Mouse (Mus musculus): ENCODE measurements at regions not wholly inside any gene's neighbourhood (a gene's known extent, or its start where the extent isn't known, plus 50 kb on each side); places are given as distances from the start of the nearest gene placed in this dataset.

- Histone ChIP-seq H3K36me3 (ENCODE audit: control insufficient read depth, insufficient read depth, low read length) (no peaks in the 10 kb centered on the region), H3K27ac (ENCODE audit: low read depth, low read length) (no peak overlapping the region), H3K9me3 (replicated peaks; ENCODE audit: control insufficient read depth, low read length) (no peaks in the 10 kb centered on the region), H3K9ac (ENCODE audit: low read length) (no peak overlapping the region), H3K4me2 (ENCODE audit: low read length) (no peak overlapping the region), H3K4me3 (ENCODE audit: low read depth, low read length) (no peak overlapping the region), H3K27me3 (replicated peaks; ENCODE audit: control insufficient read depth, insufficient read depth, low read length) (no peaks in the 10 kb centered on the region), H3K4me1 (ENCODE audit: control insufficient read depth, insufficient read depth, low read length) (no peaks in the 10 kb centered on the region)
- ATAC-seq: no peak; the same call in 1 of the 2 replicates
- DNase-seq (ENCODE audit: low spot score): peak; percentile 37
- WGBS: 39% methylated on average over 2 of the region's 2 CpGs
Observed at GRCm38 (mm10) chr4:52265196-52265595, 173.8 kb upstream of the Smc2 start.

DNA sequence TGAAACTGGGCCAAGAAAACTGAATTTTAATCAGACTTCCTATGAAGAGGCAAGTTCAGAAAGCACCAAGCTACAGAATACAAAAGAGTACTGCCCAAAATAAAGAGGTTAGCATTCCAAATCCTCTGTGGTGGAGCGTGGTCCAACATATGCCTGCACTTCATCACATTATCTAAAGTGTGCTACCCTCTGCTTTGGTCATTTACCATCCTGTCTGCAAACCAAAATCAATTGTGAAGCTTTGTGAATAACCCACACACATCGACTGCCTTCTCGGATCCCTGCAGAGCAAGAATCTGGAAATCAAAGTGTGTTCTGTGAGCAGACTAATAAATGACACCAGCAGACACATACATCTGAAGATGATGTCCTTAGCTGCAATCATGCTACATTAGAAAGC is 156.6 kb upstream of the Smc2 start:
- no peaks in the 10 kb centered on the region for H3K36me3 ChIP-seq (ENCODE audit: control insufficient read depth, insufficient read depth, low read length)
- no peak overlapping the region for H3K9ac ChIP-seq (ENCODE audit: low read length)
- ATAC-seq (peak; percentile 29; the same call in 1 of the 2 replicates), DNase-seq (ENCODE audit: low spot score) (peak; percentile 55)
- H3K9me3 ChIP-seq (replicated peaks; ENCODE audit: control insufficient read depth, low read length): no peaks in the 10 kb centered on the region
- H3K4me1 ChIP-seq (ENCODE audit: control insufficient read depth, insufficient read depth, low read length): no peaks in the 10 kb centered on the region
- no peaks in the 10 kb centered on the region for H3K27me3 ChIP-seq (replicated peaks; ENCODE audit: control insufficient read depth, insufficient read depth, low read length)
- 40% methylated on average over 3 of the region's 3 CpGs for WGBS
- no peak overlapping the region for H3K4me3 ChIP-seq (ENCODE audit: low read depth, low read length)
- H3K27ac ChIP-seq (ENCODE audit: low read depth, low read length): no peak overlapping the region
- H3K4me2 ChIP-seq (ENCODE audit: low read length): no peak overlapping the region

DNA sequence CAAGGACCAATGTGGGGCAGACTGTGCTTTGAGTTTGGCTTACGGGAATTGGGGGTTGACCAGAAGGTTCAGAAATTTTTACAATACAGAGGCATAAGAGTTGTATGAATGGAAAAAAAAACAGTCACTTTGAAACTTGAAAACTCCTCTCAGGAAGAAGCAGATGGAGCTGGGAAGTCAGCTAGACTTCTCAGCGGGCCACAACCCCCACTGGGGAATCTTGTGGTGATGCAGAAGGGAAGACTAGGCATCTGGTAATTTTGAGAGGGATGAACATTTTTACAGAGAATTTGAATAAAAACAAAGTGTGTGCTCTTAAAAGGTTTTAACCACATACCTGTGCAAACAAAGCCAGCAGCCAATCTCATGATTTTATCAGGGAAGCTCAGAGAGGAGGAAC is 154.1 kb upstream of the Smc2 start:
- Histone ChIP-seq H3K4me1 (ENCODE audit: control insufficient read depth, insufficient read depth, low read length) (no peaks in the 10 kb centered on the region), H3K27ac (ENCODE audit: low read depth, low read length) (no peak overlapping the region), H3K36me3 (ENCODE audit: control insufficient read depth, insufficient read depth, low read length) (no peaks in the 10 kb centered on the region), H3K9ac (ENCODE audit: low read length) (no peak overlapping the region), H3K9me3 (replicated peaks; ENCODE audit: control insufficient read depth, low read length) (no peaks in the 10 kb centered on the region), H3K4me3 (ENCODE audit: low read depth, low read length) (no peak overlapping the region), H3K4me2 (ENCODE audit: low read length) (no peak overlapping the region), H3K27me3 (replicated peaks; ENCODE audit: control insufficient read depth, insufficient read depth, low read length) (no peaks in the 10 kb centered on the region)
- WGBS: 72% methylated on average over 2 of the region's 2 CpGs
- DNase-seq (ENCODE audit: low spot score) (no peak), ATAC-seq (no peak)

DNA sequence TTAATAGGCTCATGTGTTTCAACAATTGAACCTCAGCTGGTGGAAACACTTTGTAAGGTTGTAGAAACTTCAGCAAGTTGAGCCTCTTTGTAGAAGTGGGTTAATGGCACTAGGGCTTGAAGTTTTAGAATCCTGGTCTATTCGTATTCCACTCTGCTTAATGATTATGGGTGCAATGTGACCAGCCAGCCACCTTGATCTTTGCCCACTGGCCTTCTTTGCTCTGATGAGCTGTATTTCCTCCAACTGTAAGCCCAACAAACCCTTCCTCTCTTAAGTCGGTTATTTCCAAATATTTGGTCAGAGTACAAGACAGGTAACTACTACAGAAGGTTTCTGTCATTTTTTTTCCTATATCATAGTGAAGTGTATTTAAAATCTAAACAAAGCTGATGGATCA is 145.4 kb upstream of the Smc2 start:
- no peaks in the 10 kb centered on the region for H3K9me3 ChIP-seq (replicated peaks; ENCODE audit: control insufficient read depth, low read length)
- no peak overlapping the region for H3K4me2 ChIP-seq (ENCODE audit: low read length)
- H3K9ac ChIP-seq (ENCODE audit: low read length): no peak overlapping the region
- ATAC-seq: no peak
- no peak overlapping the region for H3K27ac ChIP-seq (ENCODE audit: low read depth, low read length)
- no peak for DNase-seq (ENCODE audit: low spot score)
- WGBS: 87% methylated on average over 2 of the region's 2 CpGs
- H3K36me3 ChIP-seq (ENCODE audit: control insufficient read depth, insufficient read depth, low read length): no peaks in the 10 kb centered on the region
- H3K4me3 ChIP-seq (ENCODE audit: low read depth, low read length): no peak overlapping the region
- no peaks in the 10 kb centered on the region for H3K27me3 ChIP-seq (replicated peaks; ENCODE audit: control insufficient read depth, insufficient read depth, low read length)
- H3K4me1 ChIP-seq (ENCODE audit: control insufficient read depth, insufficient read depth, low read length): no peaks in the 10 kb centered on the region

DNA sequence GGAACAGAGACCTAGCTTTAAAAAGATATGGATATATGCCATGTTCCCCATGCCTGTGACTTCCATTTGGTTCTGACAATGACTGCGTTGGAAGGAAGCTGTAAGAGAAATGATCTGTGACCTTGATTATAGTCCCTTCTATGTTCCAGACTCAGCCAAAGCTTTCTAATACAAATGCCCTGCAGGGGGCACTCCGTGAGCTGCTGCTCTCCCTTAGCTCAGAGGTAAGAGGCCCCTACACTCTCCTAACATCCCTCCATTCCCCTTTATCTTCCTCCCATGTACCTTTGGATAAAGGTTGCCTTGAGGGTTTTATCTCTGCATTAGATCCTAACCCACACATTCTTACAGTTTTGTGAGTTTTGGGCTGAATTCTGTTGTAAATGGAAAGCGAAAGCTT is 139.8 kb upstream of the Smc2 start:
- WGBS: 58% methylated on average over 3 of the region's 3 CpGs
- H3K4me3 ChIP-seq (ENCODE audit: low read depth, low read length): no peak overlapping the region
- H3K4me2 ChIP-seq (ENCODE audit: low read length): no peak overlapping the region
- no peaks in the 10 kb centered on the region for H3K36me3 ChIP-seq (ENCODE audit: control insufficient read depth, insufficient read depth, low read length)
- no peaks in the 10 kb centered on the region for H3K4me1 ChIP-seq (ENCODE audit: control insufficient read depth, insufficient read depth, low read length)
- no peaks in the 10 kb centered on the region for H3K27me3 ChIP-seq (replicated peaks; ENCODE audit: control insufficient read depth, insufficient read depth, low read length)
- no peak overlapping the region for H3K9ac ChIP-seq (ENCODE audit: low read length)
- no peak overlapping the region for H3K27ac ChIP-seq (ENCODE audit: low read depth, low read length)
- no peak for DNase-seq (ENCODE audit: low spot score)
- no peaks in the 10 kb centered on the region for H3K9me3 ChIP-seq (replicated peaks; ENCODE audit: control insufficient read depth, low read length)
- ATAC-seq: no peak

DNA sequence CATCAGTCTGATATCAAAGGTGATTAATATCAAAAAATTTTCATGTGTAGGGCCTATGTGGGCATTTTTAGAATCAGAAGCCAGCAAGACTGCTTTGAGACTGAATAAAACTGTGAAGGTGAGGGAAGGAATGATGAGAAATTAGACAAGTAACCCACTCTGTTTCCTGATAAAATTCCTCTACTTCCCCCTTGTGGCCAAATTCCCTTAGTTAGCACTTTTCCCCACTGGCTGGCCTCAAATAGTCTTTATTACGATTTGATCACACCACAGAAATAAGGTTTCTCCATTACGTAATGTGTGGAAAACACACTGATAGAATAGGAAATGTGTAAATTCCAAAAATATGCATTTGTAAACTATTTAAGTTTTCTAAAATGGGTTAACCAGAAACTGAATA is 137.4 kb upstream of the Smc2 start:
- H3K36me3 ChIP-seq (ENCODE audit: control insufficient read depth, insufficient read depth, low read length): no peaks in the 10 kb centered on the region
- no peak overlapping the region for H3K4me3 ChIP-seq (ENCODE audit: low read depth, low read length)
- DNase-seq (ENCODE audit: low spot score) (peak; percentile 61), ATAC-seq (no peak)
- H3K9ac ChIP-seq (ENCODE audit: low read length): no peak overlapping the region
- no peaks in the 10 kb centered on the region for H3K9me3 ChIP-seq (replicated peaks; ENCODE audit: control insufficient read depth, low read length)
- no peak overlapping the region for H3K27ac ChIP-seq (ENCODE audit: low read depth, low read length)
- no peaks in the 10 kb centered on the region for H3K4me1 ChIP-seq (ENCODE audit: control insufficient read depth, insufficient read depth, low read length)
- 71% methylated on average over 2 of the region's 2 CpGs for WGBS
- no peak overlapping the region for H3K4me2 ChIP-seq (ENCODE audit: low read length)
- no peaks in the 10 kb centered on the region for H3K27me3 ChIP-seq (replicated peaks; ENCODE audit: control insufficient read depth, insufficient read depth, low read length)

GRCm38 (mm10) chr4:52324300-52324699 is 114.7 kb upstream of the Smc2 start:
- DNase-seq (ENCODE audit: low spot score): no peak
- Histone ChIP-seq H3K27me3 (replicated peaks; ENCODE audit: control insufficient read depth, insufficient read depth, low read length) (no peaks in the 10 kb centered on the region), H3K9me3 (replicated peaks; ENCODE audit: control insufficient read depth, low read length) (no peaks in the 10 kb centered on the region), H3K4me3 (ENCODE audit: low read depth, low read length) (no peak overlapping the region), H3K27ac (ENCODE audit: low read depth, low read length) (no peak overlapping the region), H3K36me3 (ENCODE audit: control insufficient read depth, insufficient read depth, low read length) (no peaks in the 10 kb centered on the region), H3K4me1 (ENCODE audit: control insufficient read depth, insufficient read depth, low read length) (no peaks in the 10 kb centered on the region), H3K4me2 (ENCODE audit: low read length) (no peak overlapping the region), H3K9ac (ENCODE audit: low read length) (no peak overlapping the region)
- WGBS: 58% methylated on average over 3 of the region's 3 CpGs
- no peak for ATAC-seq

DNA sequence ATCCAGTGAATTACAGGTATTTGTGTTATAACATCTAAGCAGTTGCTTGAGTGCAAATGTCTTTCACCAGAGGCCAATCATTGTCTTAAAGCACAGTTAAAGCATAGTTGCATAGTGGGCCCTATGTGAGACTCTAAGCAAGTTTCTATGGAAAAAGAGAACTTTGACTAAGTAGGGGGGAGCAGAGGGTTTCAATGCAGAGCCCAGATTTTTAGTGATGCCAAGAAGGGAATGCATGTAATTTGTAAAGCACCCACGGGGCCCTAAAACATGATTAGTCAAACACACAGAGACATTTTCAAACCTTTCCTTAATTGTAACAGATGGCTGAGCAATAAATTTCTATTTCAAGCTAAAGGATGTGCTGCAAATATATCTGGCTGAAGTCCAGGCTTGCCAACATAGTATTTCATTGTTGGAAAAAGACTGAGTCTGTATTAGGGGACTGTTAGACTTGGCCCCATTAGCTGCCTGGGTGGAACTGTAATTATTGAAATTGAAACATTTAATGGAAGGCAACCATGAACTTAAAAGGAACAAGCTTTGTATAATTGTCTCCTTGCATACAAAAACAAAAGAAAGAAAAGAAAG is 107.6 kb upstream of the Smc2 start:
- no peaks in the 10 kb centered on the region for H3K27me3 ChIP-seq (replicated peaks; ENCODE audit: control insufficient read depth, insufficient read depth, low read length)
- ATAC-seq (peak; percentile 68), DNase-seq (ENCODE audit: low spot score) (peak; percentile 72)
- H3K9me3 ChIP-seq (replicated peaks; ENCODE audit: control insufficient read depth, low read length): no peaks in the 10 kb centered on the region
- 30% methylated on average over 1 of the region's 1 CpGs for WGBS
- no peak overlapping the region for H3K4me2 ChIP-seq (ENCODE audit: low read length)
- H3K4me1 ChIP-seq (ENCODE audit: control insufficient read depth, insufficient read depth, low read length): no peaks in the 10 kb centered on the region
- H3K9ac ChIP-seq (ENCODE audit: low read length): no peak overlapping the region
- H3K36me3 ChIP-seq (ENCODE audit: control insufficient read depth, insufficient read depth, low read length): no peaks in the 10 kb centered on the region
- H3K27ac ChIP-seq (ENCODE audit: low read depth, low read length): no peak overlapping the region
- no peak overlapping the region for H3K4me3 ChIP-seq (ENCODE audit: low read depth, low read length)

DNA sequence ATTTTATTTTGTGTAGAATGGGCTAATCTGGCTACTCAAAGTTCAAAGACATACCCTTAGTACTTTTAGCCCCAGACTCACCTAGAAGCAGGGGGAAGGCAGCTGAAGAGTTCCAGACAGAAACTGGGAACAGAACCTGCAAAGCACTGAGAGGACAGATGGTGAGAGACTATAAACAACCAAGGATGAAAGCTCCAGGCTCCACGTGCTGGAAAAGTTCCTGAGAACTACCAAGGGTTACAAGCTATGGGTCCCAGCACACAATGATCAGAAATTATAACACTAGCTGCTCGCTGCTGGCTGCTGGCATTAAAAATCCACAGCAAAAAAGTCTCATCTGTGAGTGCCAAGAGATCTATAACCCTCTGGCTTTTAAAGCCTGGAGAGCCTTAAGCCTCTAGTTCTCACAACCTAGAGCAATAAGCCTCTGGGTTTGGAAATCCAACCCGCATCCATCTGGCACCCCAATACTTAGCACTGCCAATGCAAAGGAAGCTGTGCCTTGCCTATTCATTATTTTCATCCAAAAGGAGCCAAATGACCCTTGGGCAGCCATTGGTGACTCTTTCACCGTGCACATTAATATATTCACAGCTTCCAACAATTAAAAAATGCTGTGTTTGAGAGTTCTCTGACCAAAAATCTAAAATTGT is 102.6 kb upstream of the Smc2 start:
- 77% methylated on average over 4 of the region's 4 CpGs for WGBS
- no peak overlapping the region for H3K27ac ChIP-seq (ENCODE audit: low read depth, low read length)
- H3K9ac ChIP-seq (ENCODE audit: low read length): no peak overlapping the region
- no peak overlapping the region for H3K4me3 ChIP-seq (ENCODE audit: low read depth, low read length)
- DNase-seq (ENCODE audit: low spot score) (no peak), ATAC-seq (no peak)
- no peaks in the 10 kb centered on the region for H3K36me3 ChIP-seq (ENCODE audit: control insufficient read depth, insufficient read depth, low read length)
- no peaks in the 10 kb centered on the region for H3K9me3 ChIP-seq (replicated peaks; ENCODE audit: control insufficient read depth, low read length)
- H3K4me2 ChIP-seq (ENCODE audit: low read length): no peak overlapping the region
- no peaks in the 10 kb centered on the region for H3K27me3 ChIP-seq (replicated peaks; ENCODE audit: control insufficient read depth, insufficient read depth, low read length)
- H3K4me1 ChIP-seq (ENCODE audit: control insufficient read depth, insufficient read depth, low read length): no peaks in the 10 kb centered on the region

Data from forebrain, embryonic 14.5 days (tissue).